Mouse (Mus musculus) neural tube, embryonic 11.5 days (tissue): ENCODE results near the gene Stoml1. TPM values are rescaled to one million over a fixed set of nuclear protein-coding genes. Genes with fewer than 3 reads are reported as not detected.

Experiments used
- ATAC-seq: fragments of 200-750 bp; cut with Nextera tagmentation; 2 replicates; pipeline ENCODE4 v1.8.0; 2017; ENCODE audit warnings: moderate number of reproducible peaks, mild to moderate bottlenecking, moderate TSS enrichment, moderate library complexity; ENCODE audit not compliant: insufficient read depth, low FRiP score, low TSS enrichment
- DNase-seq: peaks from one replicate; pipeline ENCODE4 v3.0.0-alpha.2; 2015; ENCODE audit warnings: low spot score
- H3K27ac ChIP-seq: fragments of 300-500 bp; sonication (generic); 2 replicates; pipeline ENCODE4 v1.5.1; 2014; ENCODE audit warnings: low read depth, mild to moderate bottlenecking, low read length
- H3K27me3 ChIP-seq: fragments of 300-500 bp; sonication (generic); 2 replicates; pipeline ENCODE4 v1.6.1; 2014; ENCODE audit warnings: mild to moderate bottlenecking, low read length, mixed read lengths; ENCODE audit not compliant: control insufficient read depth, insufficient read depth
- H3K36me3 ChIP-seq: fragments of 300-500 bp; sonication (generic); 2 replicates; pipeline ENCODE4 v1.6.1; 2014; ENCODE audit warnings: mild to moderate bottlenecking, low read length, moderate library complexity, mixed read lengths; ENCODE audit not compliant: control insufficient read depth, insufficient read depth
- H3K4me1 ChIP-seq: fragments of 300-500 bp; sonication (generic); 2 replicates; pipeline ENCODE4 v1.6.1; 2014; ENCODE audit warnings: low read length, mixed read lengths; ENCODE audit not compliant: control insufficient read depth, insufficient read depth
- H3K4me2 ChIP-seq: fragments of 300-500 bp; sonication (generic); 2 replicates; pipeline ENCODE4 v1.6.1; 2014; ENCODE audit warnings: low read depth, mild to moderate bottlenecking, moderate library complexity
- H3K4me3 ChIP-seq: fragments of 300-500 bp; sonication (generic); 2 replicates; pipeline ENCODE4 v1.5.1; 2014; ENCODE audit warnings: low read depth, low read length
- H3K9ac ChIP-seq: fragments of 300-500 bp; sonication (generic); 2 replicates; pipeline ENCODE4 v1.6.1; 2014; ENCODE audit warnings: mild to moderate bottlenecking, low read length
- H3K9me3 ChIP-seq: fragments of 300-500 bp; sonication (generic); 2 replicates; pipeline ENCODE4 v1.6.1; 2016; ENCODE audit warnings: low read length; ENCODE audit not compliant: control insufficient read depth
- WGBS: fragments of 180-500 bp; shearing (Covaris S2); extraction: QIAGEN DNeasy Blood & Tissue Kit; methylation state at CpG from one replicate; pipeline ENCODE4 v1.1.7; 2014; 5-methylcytosine and 5-hydroxymethylcytosine counted together
- polyA plus RNA-seq: library from polyadenylated mRNA; unstranded; fragments of >200 nt; fragmentation: Nextera tagmentation; extraction: Ambion mirVana; gene quantifications from 2 replicates; pipeline ENCODE4 v1.2.1, GENCODE M21; 2014

Gene Stoml1
- polyA plus RNA-seq, 1 experiment from 2014 or later: 29.6 TPM

- Histone ChIP-seq H3K4me1 (peaks cover 14% of the 10 kb centered on the region), H3K36me3 (no peaks in the 10 kb centered on the region), H3K27ac (0 out of 2 replicates have a peak overlapping the region, but pooled peaks have one; percentile 39), H3K9ac (no peak overlapping the region), H3K9me3 (no peaks in the 10 kb centered on the region), H3K4me3 (no peak overlapping the region), H3K27me3 (no peaks in the 10 kb centered on the region), H3K4me2 (no peak overlapping the region)
- DNase-seq (no peak), ATAC-seq (no peak)
- 52% methylated on average over 8 of the region's 8 CpGs for WGBS
Measured at GRCm38 (mm10) chr9:58214519-58215180, 38.3 kb upstream of the Stoml1 start.

- Histone ChIP-seq H3K27ac (no peak overlapping the region), H3K27me3 (no peaks in the 10 kb centered on the region), H3K4me1 (peaks cover 14% of the 10 kb centered on the region), H3K9ac (no peak overlapping the region), H3K4me2 (no peak overlapping the region), H3K36me3 (no peaks in the 10 kb centered on the region; the same call in 1 of the 2 replicates), H3K4me3 (no peak overlapping the region), H3K9me3 (no peaks in the 10 kb centered on the region)
- ATAC-seq: no peak; the same call in 1 of the 2 replicates
- WGBS: 50% methylated on average over 6 of the region's 6 CpGs
- DNase-seq: peak; percentile 70
Measured at GRCm38 (mm10) chr9:58216402-58216801, 36.6 kb upstream of the Stoml1 start.

GRCm38 (mm10) chr9:58218539-58218938 lies 34.4 kb upstream of the Stoml1 start:
- WGBS: 91% methylated on average over 3 of the region's 3 CpGs
- DNase-seq (no peak), ATAC-seq (no peak)
- H3K36me3 ChIP-seq: no peaks in the 10 kb centered on the region; the same call in none of the 2 replicates
- no peak overlapping the region for H3K9ac ChIP-seq
- no peaks in the 10 kb centered on the region for H3K27me3 ChIP-seq
- no peaks in the 10 kb centered on the region for H3K9me3 ChIP-seq
- no peak overlapping the region for H3K4me2 ChIP-seq
- H3K27ac ChIP-seq: no peak overlapping the region
- H3K4me3 ChIP-seq: no peak overlapping the region
- H3K4me1 ChIP-seq: peaks cover 14% of the 10 kb centered on the region

GRCm38 (mm10) chr9:58220218-58220903 lies 32.6 kb upstream of the Stoml1 start:
- DNase-seq: peak; percentile 45
- 74% methylated on average over 24 of the region's 24 CpGs for WGBS
- no peak overlapping the region for H3K4me2 ChIP-seq
- ATAC-seq: no peak
- H3K27me3 ChIP-seq: no peaks in the 10 kb centered on the region
- no peaks in the 10 kb centered on the region; the same call in none of the 2 replicates for H3K36me3 ChIP-seq
- H3K9ac ChIP-seq: no peak overlapping the region
- no peaks in the 10 kb centered on the region for H3K9me3 ChIP-seq
- no peak overlapping the region for H3K27ac ChIP-seq
- H3K4me3 ChIP-seq: no peak overlapping the region
- no peaks in the 10 kb centered on the region for H3K4me1 ChIP-seq

GRCm38 (mm10) chr9:58224356-58224755 lies 28.6 kb upstream of the Stoml1 start:
- no peaks in the 10 kb centered on the region for H3K9me3 ChIP-seq
- H3K4me3 ChIP-seq: no peak overlapping the region
- DNase-seq (no peak), ATAC-seq (no peak)
- H3K4me2 ChIP-seq: no peak overlapping the region
- WGBS: 88% methylated on average over 2 of the region's 2 CpGs
- H3K9ac ChIP-seq: no peak overlapping the region
- H3K36me3 ChIP-seq: peaks cover 6% of the 10 kb centered on the region
- no peaks in the 10 kb centered on the region for H3K4me1 ChIP-seq
- H3K27ac ChIP-seq: no peak overlapping the region
- H3K27me3 ChIP-seq: no peaks in the 10 kb centered on the region

GRCm38 (mm10) chr9:58225915-58226913 lies 26.8 kb upstream of the Stoml1 start:
- ATAC-seq (no peak), DNase-seq (no peak)
- Histone ChIP-seq H3K4me2 (no peak overlapping the region), H3K4me1 (no peaks in the 10 kb centered on the region), H3K9me3 (no peaks in the 10 kb centered on the region), H3K4me3 (no peak overlapping the region), H3K27me3 (no peaks in the 10 kb centered on the region), H3K36me3 (peaks cover 9% of the 10 kb centered on the region), H3K9ac (no peak overlapping the region), H3K27ac (no peak overlapping the region)
- WGBS: 68% methylated on average over 9 of the region's 9 CpGs

- DNase-seq: no peak
- no peaks in the 10 kb centered on the region for H3K4me1 ChIP-seq
- H3K27me3 ChIP-seq: no peaks in the 10 kb centered on the region
- no peak overlapping the region for H3K4me3 ChIP-seq
- no peak overlapping the region for H3K4me2 ChIP-seq
- no peak for ATAC-seq
- H3K9me3 ChIP-seq: no peaks in the 10 kb centered on the region
- no peak overlapping the region for H3K27ac ChIP-seq
- H3K9ac ChIP-seq: no peak overlapping the region
- WGBS: 96% methylated on average over 9 of the region's 9 CpGs
- H3K36me3 ChIP-seq: peaks cover 11% of the 10 kb centered on the region
Measured at GRCm38 (mm10) chr9:58228777-58229466, 24.0 kb upstream of the Stoml1 start.

- no peak overlapping the region for H3K4me2 ChIP-seq
- no peak overlapping the region for H3K4me3 ChIP-seq
- ATAC-seq (no peak), DNase-seq (no peak)
- no peaks in the 10 kb centered on the region for H3K27me3 ChIP-seq
- no peaks in the 10 kb centered on the region for H3K9me3 ChIP-seq
- peaks cover 11% of the 10 kb centered on the region for H3K36me3 ChIP-seq
- no peak overlapping the region for H3K27ac ChIP-seq
- H3K4me1 ChIP-seq: no peaks in the 10 kb centered on the region
- H3K9ac ChIP-seq: no peak overlapping the region
- WGBS: 71% methylated on average over 6 of the region's 6 CpGs
Measured at GRCm38 (mm10) chr9:58231746-58232145, 21.2 kb upstream of the Stoml1 start.
